Mouse (Mus musculus) Patski (cell line): ENCODE data around the gene Ackr1. TPM values are rescaled to one million over a fixed set of nuclear protein-coding genes. Genes with fewer than 3 reads are reported as not detected.
"Not testable (repeated sequence)": the region's sequence is repeated elsewhere in the genome, so short reads cannot be mapped to it uniquely, and the experiment has no call there.

Experiments used
- ATAC-seq: fragments of 100-300 bp; one replicate; pipeline ENCODE4 v1.8.0; 2021
- CTCF ChIA-PET: fragments of 350-600 bp; sonication (Branson Sonifier 250); formaldehyde crosslinking; loops from one replicate; lab custom pipeline; 2022; ENCODE audit warnings: inconsistent platforms; lab: Charles Lee
- POLR2A ChIA-PET: fragments of 350-600 bp; sonication (Branson Sonifier 250); formaldehyde crosslinking; loops from one replicate; lab custom pipeline; 2022; ENCODE audit warnings: antibody characterized with exemption, inconsistent platforms; lab: Charles Lee
- DNase-seq: peaks from one replicate; pipeline ENCODE4 v3.0.0-alpha.2; 2011; ENCODE audit warnings: low read depth, low spot score
- H3K27me3 ChIP-seq: fragments of 371-371 bp; one replicate; pipeline ENCODE4 v1.5.1; 2021
- CTCF ChIP-seq: fragments of 100-300 bp; IDR thresholded peaks from one replicate; pipeline ENCODE4 v1.5.1; 2021
- in situ Hi-C: fragments of 300-500 bp; cut with MboI; formaldehyde crosslinking; loops from 3 replicates; pipeline ENCODE4 v1.11.1; 2018; ENCODE audit warnings: low pct_unique_long_range_greater_than_20kb, mixed read lengths
- polyA plus RNA-seq: library from polyadenylated mRNA; unstranded; gene quantifications from one replicate; pipeline ENCODE4 v1.2.3, GENCODE M21; 2021

The Ackr1 gene
- polyA plus RNA-seq, 1 experiment from 2014 or later, result not detected

DNA sequence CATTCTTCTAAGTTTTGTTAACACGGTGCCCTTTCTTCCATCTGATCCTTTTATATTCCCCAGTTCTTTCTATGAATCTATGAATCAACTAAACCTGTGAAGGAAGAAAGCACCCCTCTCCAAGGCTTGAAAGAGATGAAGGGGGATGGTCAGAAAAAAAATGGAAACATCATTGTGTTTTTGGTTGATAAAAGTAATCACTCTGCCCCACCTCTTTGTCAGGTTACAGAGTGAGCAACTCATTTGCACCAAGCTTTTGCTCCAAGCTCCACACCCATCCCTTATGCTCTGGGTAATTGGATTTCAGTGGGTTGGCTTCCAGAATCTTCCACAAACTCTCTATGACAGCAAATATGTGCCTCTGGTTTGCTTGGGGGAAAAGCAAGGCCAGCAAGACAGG lies 8.2 kb downstream of the Ackr1 start:
- ATAC-seq (no peak), DNase-seq (no peak)
- in situ Hi-C loops, result no loop called here
- POLR2A ChIA-PET, result no interaction called here
- CTCF ChIA-PET, result no interaction called here
- peaks cover 4% of the 10 kb centered on the region for H3K27me3 ChIP-seq
- TF ChIP-seq CTCF, result no peak

DNA sequence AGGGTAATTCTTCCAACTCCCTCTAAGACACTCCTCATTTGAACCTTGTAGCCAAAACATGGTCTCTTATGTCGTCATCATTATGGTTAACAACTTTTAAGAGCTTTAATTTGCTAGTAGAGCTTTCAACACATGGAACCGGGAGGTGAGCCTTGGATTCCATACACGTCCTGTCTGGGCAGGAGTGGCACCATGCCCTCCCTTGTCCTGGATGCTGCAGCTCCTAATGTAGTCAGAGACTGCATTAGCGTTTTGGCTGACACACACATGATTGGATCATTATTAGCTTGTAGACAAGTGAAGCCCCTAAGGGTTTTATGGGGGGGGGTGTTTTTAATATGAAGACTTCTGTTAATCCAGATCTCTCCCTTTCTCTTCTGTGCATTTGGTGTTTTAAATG lies 8.6 kb downstream of the Ackr1 start:
- ChIA-PET POLR2A (no interaction called here), CTCF (interaction anchor here (1.1 kb wide), 1 partner anchor 18 kb away, joined by 3 read pairs; no protein-coding TSS in a partner anchor)
- in situ Hi-C loops, result no loop called here
- no peak for TF ChIP-seq CTCF
- peaks cover 4% of the 10 kb centered on the region for H3K27me3 ChIP-seq
- no peak for ATAC-seq
- DNase-seq, result no peak

DNA sequence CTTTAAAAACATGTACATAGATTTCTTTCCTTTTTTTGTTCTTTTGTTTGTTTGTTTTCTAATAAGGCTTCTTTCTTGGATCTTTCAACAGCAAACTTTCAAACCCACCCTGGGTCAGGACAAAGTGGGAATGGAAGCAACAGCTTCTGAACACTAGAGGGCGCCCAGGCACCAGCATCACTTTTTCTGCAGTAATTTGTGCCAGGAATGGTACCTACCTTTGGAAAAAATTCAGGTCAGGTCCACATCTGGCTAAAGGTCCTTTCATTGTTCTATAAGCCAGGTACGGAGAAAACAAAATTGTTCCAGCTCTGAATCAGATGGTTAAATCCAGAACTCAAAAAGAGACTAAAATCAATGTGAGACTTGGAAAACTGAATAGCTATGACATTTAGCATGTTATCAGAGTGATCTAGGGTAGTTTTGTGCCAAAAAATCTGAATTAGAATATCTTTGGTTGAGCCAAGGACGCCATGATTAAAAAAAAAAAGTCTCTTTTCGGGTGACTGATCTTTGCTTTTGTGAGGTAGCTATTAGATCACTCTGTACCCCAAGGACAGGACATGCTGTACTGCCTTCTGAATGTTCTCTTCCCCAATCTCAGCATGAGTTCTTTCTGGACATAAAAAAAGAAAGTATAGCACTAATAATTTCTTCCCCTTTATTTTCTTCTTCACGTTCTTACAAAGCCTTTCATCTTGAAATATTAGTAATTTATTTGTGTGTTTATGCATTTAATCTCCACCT lies 9.5 kb downstream of the Ackr1 start:
- ChIA-PET CTCF (interaction anchor here (0.9 to 1.1 kb wide), 4 partner anchors 19 to 78 kb away, joined by 3 to 5 read pairs (median 4); no protein-coding TSS in a partner anchor), POLR2A (no interaction called here)
- no peak for DNase-seq
- TF ChIP-seq CTCF, result peak; percentile 77
- ATAC-seq, result no peak
- in situ Hi-C loops, result no loop called here
- H3K27me3 ChIP-seq, result peaks cover 11% of the 10 kb centered on the region

DNA sequence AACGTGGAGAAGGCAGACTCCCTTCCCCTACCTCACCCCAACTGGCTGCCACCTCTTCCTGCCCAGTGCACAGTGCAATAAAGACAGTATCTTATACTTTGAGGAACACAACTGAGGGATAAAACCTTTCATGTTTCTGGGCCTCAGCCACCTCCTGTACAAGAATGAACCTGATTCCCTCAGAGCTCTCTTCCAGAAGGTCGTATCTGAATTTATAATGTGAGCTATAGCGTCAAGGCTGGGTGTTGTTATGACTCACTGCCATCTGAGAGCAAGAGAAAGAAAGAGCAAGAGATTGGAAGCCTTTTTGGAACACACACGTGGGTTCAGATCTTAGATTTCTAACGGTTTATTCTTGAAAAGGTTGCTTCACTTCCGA lies 11.3 kb downstream of the Ackr1 start:
- ChIA-PET POLR2A (no interaction called here), CTCF (no interaction called here)
- peaks cover 11% of the 10 kb centered on the region for H3K27me3 ChIP-seq
- ATAC-seq, result no peak
- no peak for TF ChIP-seq CTCF
- in situ Hi-C loops, result no loop called here
- DNase-seq, result no peak

DNA sequence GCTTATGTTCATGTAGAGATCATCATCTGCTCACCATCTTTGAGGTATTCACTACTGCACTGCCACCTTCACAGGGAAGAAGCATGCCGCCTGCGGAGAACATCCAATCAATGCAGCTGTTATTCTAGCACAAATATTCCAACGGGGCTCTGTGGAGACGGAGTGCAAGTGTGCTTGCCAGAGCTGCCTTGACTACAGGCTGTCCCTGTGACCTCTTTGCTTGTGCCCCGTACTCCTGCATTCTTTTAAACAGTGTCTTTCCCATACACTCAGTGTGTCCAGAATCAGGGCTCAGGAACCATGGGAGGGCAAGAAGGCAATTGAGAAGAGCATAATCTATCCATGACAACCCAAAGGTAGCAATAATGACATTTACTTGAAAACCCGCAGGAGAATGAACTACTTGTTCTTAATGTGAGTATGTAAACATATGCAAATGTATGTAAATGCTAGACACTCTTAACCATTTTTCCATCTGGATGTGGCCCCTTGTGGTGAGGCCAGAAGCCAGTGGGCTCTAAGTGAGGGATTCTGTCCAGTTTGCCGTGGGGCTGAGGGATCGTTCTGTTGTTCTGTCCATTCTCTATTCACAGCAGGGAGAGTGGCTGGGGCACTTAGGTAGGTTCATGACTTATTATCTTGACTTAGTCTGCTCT lies 11.8 kb downstream of the Ackr1 start:
- no peak for ATAC-seq
- no peak for TF ChIP-seq CTCF
- in situ Hi-C loops, result no loop called here
- ChIA-PET CTCF (no interaction called here), POLR2A (no interaction called here)
- DNase-seq, result no peak
- H3K27me3 ChIP-seq, result peaks cover 11% of the 10 kb centered on the region

DNA sequence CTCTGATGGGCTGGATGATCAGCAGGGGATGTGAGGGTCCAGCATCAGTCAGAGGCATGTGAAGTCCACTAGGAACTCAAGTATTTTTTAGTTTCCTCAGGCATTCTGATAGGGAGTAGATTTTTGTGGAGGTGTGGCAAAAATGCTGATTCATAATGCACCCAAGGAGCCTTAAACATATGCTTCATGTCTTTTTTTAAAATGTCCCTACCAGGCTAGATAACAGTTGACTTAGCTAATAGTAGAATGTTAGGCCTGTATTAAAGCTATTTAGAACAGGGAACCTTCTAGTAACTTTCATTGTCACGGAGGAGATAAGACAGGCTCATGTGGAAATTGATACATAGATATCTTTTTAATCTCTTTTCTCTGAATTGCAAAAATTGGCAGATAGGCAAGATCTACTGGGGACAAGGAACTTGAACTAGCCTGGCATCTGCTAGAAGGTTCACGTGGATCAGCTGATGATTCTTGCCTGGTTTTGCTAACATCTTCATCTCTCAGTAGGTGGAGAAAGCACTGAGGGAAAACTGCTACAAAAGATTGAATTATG lies 15.5 kb downstream of the Ackr1 start:
- ChIA-PET POLR2A (no interaction called here), CTCF (no interaction called here)
- peaks cover 11% of the 10 kb centered on the region for H3K27me3 ChIP-seq
- TF ChIP-seq CTCF, result no peak
- in situ Hi-C loops, result no loop called here
- ATAC-seq (no peak), DNase-seq (no peak)

DNA sequence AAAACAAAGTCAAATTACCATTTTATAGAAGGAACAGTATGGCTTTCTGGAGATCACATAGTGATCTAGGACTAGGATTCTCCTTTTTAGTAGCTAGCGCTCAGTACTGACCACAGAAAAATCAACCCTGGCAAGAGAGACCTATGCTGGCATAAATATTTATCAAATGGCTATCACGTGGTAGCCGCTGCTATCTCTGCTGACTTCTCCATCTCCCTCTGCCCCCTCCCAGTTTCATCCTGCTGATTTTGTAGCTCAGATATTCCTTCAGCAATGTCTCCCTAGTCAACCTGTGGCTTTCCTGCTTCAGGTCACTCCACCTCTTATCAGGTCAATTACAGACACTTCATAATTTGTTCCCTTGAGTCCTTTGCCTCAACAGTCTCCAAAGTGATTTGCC lies 17.8 kb downstream of the Ackr1 start:
- DNase-seq, result no peak
- in situ Hi-C loops, result no loop called here
- peaks cover 7% of the 10 kb centered on the region for H3K27me3 ChIP-seq
- ChIA-PET POLR2A (no interaction called here), CTCF (no interaction called here)
- no peak for TF ChIP-seq CTCF
- ATAC-seq, result no peak

DNA sequence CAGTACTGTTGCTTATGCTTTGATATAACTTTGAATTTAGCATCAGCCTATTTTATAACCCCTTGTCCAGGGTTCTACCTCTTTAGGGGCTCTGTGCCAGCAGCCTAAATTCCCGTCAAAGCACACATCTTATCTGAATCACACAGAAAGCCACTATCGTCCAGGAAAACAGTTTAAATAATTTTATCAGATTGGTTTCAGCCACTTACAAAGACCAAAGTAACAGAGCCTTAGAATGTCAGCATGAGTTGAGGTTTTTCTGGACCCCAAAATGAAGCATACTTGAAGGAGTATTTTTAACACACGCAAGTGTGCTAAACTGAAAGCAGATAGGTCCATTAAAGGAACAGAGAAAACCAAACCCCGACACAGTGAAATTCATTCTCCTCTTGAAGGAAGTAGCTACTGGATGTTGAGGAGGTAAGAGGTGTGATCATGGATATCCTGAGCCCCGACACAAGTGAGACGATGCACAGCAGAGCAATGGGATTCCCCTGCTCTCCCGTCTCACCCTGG lies 20.0 kb downstream of the Ackr1 start:
- H3K27me3 ChIP-seq, POLR2A ChIA-PET, DNase-seq, in situ Hi-C loops, ATAC-seq, CTCF ChIA-PET: not testable (repeated sequence)

DNA sequence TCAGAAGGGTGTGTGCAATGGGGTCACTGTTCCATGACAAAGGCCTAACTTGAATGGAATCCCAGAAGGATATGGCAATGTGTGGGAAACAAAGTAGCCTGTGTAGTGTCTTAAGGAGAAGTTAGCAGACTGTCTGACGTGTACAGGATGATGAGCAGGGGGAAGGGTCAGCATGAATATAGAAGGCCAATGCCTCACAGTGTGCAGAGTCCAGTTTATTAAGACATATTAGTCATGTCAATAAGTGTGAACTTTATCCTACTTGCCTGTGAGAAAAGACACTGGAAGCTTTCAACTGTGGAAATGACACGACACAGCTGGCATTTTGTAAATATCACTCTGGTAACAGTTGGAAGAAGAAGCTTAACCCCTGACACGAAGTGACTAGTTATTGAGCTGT lies 30.8 kb downstream of the Ackr1 start:
- CTCF ChIA-PET, result interaction anchor here (1.3 kb wide), 1 partner anchor 11 kb away, joined by 3 read pairs; no protein-coding TSS in a partner anchor
- ATAC-seq, in situ Hi-C loops, DNase-seq, H3K27me3 ChIP-seq, POLR2A ChIA-PET: not testable (repeated sequence)

Other genes starting within 250 kb of the Ackr1 start
- not detected for gene Olfr1408, start 196.4 kb downstream of the Ackr1 start, polyA plus RNA-seq
- gene Olfr1406, start 143.1 kb downstream of the Ackr1 start, polyA plus RNA-seq, result not detected
- gene Olfr218, start 135.9 kb downstream of the Ackr1 start, polyA plus RNA-seq, result not detected
- gene Olfr1404, start 121.4 kb downstream of the Ackr1 start, polyA plus RNA-seq, result not detected
- gene Fcer1a, start 106.5 kb downstream of the Ackr1 start, polyA plus RNA-seq, result not detected
- not detected for gene Olfr418, start 67.7 kb downstream of the Ackr1 start, polyA plus RNA-seq
- gene Mptx2, start 56.0 kb downstream of the Ackr1 start, polyA plus RNA-seq, result not detected
- 0.13 TPM for gene Aim2, start 17.1 kb upstream of the Ackr1 start, polyA plus RNA-seq
- not detected for gene Cadm3, start 33.9 kb upstream of the Ackr1 start, polyA plus RNA-seq
- gene Ifi206, start 157.3 kb upstream of the Ackr1 start, polyA plus RNA-seq, result not detected
- not detected for gene Ifi214, start 202.2 kb upstream of the Ackr1 start, polyA plus RNA-seq